Mouse (Mus musculus): ENCODE data around the gene Rptor.

Gene Rptor

DNA sequence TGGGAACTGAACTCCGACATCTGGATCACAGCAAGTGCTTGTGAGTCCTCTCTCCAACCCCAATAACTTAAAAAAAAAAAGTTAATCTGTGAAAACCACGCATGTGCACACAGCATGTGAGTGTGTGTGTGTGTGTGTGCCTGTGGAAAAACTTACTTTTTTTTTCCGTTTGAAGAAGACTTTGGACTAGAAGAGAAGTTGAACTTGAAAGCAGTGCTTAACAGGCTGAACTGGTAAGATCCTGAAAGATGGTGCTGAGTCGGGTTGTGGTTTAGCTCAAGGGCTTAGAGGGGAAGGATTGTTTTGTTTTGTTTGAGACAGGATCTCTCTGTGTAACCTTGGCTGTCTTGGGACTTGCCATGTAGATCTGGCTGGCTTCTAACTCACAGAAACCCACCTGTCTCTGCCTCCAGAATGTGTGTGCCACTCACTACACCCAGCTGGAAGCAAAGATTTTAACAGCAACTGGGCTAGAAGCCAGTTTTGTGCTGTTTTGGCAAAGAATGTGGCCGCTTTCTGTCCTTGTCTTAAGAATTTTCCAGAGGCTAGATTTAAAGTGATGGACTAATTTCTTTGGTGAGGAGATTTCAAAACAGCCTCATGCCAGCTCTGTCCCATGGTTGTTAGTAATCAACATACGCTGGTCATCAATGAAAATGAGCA lies 327.0 kb downstream of the Rptor start:
- in situ Hi-C loops (cut with MseI, MboI): no loop called here

DNA sequence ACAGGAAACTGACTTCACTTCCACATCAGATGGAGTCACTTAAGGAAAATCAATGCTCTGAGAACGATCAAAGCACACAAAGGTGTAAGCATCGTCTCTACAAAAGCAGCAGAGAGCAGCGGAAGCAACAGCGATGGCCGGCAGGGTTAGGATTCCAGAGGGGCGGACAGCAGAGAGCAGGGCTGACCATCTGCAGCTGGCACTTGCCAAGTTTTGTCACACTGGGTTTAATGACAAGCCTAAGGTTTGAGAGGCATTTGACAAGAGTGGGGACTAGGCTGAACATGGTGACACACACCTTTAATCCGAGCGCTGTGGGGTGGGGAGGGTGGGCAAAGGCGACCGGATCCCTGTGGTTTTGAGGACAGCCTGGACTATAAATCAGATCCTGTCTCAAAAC lies 329.1 kb downstream of the Rptor start:
- in situ Hi-C loops (cut with MseI, MboI): no loop called here

DNA sequence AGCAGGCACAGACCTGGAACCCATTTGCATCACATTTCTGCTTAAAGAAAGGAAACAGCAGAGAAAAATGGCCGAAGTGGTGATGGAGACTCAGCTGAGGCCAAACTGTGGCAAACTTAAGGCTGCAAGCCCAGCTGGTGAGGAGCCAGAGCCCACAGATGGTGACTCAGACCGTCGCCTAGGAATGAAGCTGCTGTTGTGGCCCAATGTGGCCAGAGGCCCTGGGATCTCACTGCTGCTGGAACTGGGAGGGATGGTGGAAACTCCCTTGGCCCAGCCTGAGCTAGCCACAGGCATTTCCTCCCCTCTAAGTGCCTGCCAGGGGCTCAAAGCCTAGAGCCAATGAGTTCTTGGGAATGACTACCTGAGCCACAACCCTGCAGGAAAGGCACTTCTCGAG lies 330.4 kb downstream of the Rptor start:
- in situ Hi-C loops (cut with MseI, MboI): no loop called here

DNA sequence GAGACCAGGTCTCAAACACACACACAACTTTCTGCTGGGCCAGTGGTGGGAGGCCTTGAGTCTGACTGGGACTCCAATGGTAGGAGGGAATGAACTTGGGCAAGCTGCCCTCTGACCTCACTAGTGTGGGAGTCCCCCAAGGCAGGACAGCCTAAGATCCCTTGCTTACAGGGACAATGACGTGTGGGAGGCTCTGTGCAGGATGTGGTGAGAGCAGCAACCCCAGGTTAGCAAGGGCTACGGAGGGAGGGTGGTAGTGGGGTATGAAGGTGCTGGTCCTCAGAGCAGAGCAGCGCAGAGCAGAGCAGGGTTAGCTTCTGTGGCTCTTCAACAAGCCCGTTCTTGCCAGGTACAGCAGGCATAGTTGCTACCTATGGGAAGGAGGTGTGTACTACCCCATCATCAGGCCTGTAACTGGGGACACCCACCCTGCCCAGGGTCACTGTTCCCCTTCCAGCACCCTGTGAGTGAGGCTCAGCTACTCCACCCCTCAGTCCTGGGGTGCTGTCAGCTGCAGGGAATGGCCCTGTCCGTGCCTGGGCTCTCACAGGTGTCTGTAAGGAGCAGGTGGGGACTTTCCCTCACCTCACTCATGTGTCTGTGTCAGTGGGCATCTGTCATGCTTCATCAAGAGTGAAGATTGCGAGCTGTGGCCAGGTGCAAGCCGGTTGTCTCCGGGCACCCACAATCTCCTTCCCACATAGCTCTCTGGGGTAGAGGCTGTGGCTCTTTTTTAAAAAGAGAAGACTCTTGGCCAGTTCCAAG lies 331.3 kb downstream of the Rptor start:
- in situ Hi-C loops (cut with MseI, MboI): no loop called here

DNA sequence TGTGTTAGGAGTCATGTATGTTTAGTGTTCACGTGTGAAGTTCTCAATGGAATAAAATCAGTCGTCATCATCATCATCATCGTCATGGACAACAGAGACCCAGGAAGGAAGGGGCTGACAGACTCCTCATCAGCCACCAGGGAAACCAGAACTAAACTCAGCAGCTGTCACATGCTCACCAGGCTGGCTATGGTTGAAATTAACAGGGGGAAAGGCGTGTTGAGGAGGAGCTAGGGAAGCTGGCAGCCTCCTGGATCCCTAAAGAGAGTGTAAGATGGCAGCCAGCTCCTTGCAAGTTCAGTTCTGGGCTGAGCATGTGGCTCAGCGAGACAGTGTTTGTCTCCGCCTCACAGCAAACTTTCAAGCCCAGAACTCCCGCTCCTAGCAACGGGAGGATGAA lies 332.1 kb downstream of the Rptor start:
- in situ Hi-C loops (cut with MseI, MboI): no loop called here

DNA sequence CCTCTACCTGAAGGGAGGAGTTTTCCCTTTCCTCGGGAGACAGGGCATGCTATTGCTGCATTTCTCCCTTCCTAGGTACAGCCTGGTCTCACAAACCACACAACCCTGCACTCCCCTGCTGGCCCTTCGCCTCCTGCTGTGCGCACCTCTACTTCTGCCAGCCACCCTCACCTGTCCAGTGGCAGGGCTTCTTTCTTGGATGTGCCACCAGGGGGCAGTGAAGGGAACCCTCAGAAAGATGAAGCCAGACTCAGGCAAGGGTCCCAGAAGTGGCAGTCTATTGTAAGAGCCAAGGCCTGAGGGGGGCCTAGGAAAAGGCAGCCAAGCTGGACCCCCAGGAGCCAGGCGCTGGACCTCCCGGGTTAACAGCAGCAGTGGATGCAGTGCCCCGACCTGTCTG lies 332.8 kb downstream of the Rptor start:
- in situ Hi-C loops (cut with MseI, MboI): no loop called here

DNA sequence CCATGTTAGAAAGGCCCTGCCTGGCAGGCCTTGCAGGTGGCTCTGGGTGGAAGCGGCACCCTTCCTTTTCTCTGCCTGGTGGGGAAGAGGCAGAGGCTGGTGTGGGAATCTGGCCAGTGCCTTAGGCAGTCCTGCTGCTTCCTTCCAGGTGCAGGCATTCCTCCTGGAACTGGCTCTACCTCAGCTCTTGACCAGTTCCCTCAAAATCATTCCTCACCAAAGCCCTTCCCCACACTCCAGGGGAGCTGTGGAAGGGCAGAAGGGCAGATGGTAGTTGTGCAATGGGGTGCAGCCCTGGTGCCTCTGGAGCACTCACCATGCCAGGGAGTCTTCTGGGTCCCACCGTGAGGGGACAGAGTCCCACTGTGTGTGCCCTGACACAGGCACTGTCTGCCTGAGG lies 333.8 kb downstream of the Rptor start:
- in situ Hi-C loops (cut with MseI, MboI): no loop called here

DNA sequence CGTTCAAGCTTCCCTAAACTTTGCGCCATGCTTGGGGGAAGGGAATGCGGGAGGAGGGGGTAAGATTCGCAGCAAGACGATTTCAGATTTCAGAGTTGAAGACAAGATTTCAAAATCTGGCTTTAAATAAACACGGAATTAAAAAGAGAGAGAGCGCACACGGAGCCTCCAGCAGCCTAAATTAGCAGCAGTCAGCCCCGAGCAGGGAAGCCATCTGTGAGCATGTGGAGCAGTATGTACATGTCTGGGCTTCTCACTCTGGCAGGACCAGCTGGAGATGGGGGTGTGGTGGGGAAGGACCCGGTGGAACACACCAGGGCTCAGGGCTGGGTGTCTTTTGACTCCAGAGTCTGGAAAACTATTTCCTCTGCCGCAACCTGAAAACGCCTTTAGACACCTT lies 334.5 kb downstream of the Rptor start:
- in situ Hi-C loops (cut with MseI, MboI): no loop called here

DNA sequence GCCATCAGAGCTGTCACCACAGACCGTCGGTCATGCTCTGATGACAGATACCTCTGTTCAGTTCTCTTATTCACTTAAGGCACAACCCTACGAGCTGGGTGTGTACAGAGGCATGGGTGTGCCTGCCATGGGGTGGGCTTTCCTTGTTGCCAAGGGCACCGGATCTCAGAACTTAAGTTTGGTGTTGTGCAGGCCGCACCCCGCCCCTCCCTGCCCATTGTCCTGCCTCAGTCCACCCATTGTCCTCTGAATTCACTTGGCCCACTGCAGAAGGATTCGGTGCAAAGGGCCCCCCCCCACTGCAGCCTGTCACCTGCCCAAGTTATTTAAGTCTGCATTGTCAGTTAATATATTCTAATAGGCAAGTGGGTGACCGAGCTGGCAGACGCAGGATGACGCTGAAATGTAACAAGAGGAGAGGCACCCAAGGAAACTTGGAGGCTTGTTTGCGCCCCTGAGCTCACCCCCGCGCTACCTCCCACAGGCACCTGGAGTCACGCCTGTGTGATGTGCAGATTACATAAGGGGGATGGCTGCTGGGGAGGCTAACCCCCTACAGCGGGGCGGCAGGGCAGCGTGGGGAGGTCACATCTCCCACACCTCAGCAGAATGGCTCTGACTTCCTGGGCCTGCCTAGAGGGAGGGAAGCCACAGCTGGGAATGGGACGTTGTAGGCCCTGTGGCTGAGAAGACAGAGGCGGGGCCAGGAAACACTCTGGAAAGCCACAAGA lies 335.2 kb downstream of the Rptor start:
- in situ Hi-C loops (cut with MseI, MboI): no loop called here

DNA sequence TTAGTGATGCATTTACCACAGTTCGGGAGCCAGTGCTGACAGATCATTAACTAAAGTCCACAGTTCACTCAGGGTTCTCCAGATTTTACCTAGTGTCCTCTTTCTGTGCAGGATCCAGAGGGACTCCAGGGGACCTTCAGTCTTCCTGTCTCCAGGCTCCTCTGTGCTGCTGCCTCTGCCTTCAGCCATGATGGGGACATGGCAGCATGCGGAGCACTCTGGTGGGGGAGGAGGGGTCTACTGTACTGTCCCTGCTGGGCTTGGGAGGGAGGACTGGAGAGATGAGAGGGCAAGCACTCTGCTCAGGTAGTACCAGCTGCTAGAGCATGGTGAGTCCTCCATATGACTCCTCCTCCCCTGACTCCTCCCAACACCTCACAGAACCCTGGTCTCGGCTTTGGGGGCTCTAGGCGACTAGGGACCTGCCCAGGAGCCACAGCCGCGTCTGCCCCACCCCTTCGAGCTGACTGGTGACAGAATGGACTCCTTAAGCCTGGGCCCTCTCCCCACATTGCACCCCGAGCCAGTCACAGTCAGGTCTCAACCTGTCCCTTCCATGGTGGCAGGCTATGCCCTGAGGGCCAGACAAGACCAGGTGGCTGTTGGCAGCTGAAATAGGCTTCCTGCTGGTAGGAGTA lies 336.5 kb downstream of the Rptor start:
- in situ Hi-C loops (cut with MseI, MboI): no loop called here

DNA sequence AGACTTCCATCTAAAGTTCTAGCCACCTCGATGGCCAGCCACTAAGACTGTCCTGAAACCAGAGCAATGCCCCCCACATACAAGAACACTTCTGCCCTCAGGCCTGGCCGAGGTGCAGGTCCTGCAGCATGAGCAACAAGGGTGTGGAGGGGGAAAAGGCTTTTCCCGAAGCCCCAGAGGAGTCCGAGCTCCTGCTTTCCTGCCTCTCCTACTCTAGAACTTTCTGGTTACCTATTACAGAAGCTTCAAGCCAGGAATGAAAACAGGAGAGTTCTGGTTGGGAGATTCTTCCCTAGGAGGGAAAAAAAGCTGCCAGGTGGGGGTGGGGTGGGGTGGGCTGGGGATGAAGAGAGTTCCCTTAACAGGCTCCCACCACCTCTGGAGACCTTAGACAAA lies 337.0 kb downstream of the Rptor start:
- in situ Hi-C loops (cut with MseI, MboI): no loop called here

DNA sequence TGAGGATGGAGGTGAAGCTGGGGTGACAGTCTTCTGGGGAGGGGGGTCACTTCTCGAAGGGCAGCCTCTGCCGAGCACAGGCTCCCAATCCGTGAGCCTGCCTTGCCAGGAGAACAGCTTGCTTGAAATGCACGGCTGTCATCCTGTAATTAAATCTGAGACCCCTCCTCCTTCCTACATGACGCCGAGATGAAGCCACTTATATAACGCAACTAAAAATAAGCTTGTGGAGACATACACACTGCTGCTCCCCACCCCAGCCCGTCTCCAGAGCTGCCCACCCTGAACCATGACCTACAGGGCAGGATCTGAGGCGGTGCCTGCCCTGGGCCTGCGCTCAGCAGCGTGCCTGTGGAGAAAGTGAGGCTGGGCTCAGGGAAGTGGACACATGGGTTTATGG lies 337.4 kb downstream of the Rptor start:
- in situ Hi-C loops (cut with MseI, MboI): no loop called here

DNA sequence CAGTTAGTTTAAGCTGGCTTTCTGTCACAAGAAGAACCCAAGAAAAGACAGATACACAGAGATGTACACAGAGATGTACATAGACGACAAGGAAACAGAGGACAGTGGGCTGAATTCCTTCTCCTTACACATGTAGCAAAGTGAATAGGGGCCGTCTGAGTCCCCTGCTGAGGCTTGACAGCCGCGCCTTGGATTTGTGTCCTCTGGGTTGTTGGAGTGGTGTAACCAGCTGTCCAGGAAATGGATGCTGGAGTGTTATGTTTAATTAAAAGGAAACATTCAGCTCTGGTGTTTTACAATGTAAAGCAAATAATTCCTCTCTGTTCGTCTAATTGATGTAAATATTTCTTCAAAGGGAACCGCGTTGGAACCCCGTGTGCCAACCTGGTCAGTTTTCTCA lies 339.1 kb downstream of the Rptor start:
- in situ Hi-C loops (cut with MseI, MboI): no loop called here

DNA sequence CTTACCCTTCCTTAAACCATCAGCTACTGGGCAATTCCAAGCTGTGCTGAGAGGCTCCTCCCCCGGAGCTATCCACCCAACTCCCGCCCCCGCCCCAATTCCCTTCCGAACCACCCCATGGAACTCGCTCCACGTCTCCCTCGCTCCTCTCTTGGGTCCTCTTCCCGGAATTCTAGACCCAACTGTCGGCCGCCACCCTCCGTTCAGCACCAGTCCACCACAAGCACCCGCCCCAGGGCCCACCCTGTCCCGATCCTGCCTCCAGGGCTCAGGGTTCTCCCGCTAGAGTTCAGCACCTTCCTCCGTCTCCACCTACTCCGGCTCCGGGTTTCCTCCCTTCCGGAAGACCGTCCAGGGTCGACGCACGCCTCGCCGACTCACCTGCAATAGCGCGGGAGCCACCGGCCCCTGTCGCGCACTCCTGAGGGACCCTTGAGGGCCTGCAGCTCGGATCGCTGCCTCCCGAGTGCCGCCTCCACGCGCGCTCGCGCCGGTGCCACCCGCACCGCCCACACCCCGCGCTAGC lies 339.6 kb downstream of the Rptor start:
- in situ Hi-C loops (cut with MseI, MboI): no loop called here

DNA sequence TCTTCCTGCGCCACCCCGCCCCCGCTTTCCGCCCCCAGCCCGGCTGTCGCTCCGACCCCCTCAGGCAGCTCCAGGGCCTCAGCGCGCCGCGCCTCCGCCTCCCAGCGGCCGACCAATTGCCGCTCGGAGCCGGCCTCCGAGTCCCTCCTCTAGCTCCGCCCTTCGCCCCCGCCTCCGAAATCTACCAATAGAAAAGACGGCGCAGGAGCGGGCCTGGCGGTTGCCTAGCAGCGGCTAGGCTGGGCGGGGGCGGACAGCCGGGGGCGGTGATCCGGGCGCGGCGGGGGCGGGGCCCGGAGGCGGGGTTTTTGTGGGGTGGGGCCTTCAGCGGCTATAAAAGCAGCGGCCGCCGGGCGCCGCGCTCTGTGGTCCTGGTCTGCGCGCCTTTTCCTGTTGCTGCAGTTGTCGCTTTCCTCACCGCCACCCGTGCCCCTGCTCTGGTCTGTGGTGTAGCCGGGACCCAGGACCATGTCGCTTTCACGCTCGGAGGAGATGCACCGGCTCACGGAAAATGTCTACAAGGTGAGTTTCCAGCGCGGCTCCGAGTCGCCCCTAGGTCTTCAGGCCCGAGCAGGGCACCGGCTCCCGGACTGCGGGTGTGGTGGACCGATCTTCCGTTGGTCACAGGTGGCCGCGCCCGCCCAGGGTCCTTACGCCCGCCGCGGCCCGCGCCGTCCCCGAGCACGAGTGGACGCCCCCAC lies 340.2 kb downstream of the Rptor start, which contains the start of gene Baiap2:
Gene Baiap2, plus strand, starts transcription at position 37 of the 701 bp plus-strand sequence.
- in situ Hi-C loops (cut with MseI, MboI): no loop called here

DNA sequence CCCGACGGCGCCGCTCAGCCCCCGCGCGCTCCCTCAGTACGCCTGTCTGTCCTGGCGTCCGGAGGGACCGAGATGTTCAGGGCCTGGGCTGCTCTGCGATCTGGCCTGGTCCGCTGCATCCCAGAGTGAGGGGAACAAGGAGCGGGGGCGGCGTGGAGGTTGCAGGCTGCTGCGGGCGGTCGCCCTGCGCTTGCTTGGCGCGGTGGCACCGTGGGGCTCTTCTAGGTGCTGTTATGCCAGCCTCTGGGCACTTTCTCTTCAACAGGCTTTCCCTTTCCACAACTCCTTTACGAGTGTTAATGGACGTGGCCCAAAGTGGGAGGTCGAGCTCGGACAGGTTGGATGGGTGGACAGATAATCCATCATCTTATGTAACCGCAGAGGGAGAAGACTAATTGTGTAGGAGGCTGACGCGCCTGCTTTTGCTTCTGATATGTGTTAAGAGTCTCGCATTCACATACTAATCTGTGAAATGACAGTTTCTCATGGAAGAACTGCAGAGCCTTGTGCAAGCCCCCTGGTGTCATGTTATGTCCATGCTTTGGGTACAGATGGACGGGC lies 340.8 kb downstream of the Rptor start:
- in situ Hi-C loops (cut with MseI, MboI): no loop called here

DNA sequence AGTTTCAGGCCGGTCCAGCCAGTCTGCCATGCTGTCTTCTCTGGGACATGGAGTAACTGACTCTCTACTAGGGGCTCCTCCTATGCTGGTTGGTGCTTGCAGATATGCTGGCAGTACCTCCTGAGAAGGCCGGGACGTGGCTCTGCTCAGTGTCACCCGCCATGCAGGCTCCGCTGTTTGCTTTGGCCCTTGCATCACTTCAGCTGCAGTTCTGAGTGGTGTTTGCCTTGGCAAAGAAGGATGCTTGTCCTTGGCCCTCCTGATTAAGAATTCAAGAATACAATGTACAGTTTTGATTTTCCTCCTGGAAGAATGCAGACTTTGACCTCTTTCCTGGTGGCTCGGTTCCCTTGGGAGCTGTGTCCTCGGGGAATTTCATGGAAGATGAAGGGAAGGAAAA lies 342.6 kb downstream of the Rptor start:
- in situ Hi-C loops (cut with MseI, MboI): no loop called here

DNA sequence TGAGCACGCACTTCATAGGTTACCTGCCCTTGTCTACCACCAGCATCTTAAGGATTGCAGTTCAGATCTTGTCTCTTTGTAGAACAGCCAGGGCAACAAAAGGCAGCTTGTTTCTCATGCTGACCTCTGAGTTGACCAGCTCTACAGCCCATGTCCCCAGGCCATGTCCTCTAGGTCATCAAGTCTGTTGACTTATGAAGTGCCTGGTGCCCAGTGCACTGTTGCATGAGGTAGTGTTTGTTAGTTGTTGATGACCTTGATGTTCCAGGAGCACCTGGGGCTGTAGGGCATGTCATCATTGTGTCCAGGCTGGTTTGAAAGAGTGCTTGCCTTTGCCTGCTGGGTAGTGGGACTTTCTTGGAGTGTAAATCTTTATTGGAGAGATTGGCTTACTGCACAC lies 344.7 kb downstream of the Rptor start:
- in situ Hi-C loops (cut with MseI, MboI): no loop called here

DNA sequence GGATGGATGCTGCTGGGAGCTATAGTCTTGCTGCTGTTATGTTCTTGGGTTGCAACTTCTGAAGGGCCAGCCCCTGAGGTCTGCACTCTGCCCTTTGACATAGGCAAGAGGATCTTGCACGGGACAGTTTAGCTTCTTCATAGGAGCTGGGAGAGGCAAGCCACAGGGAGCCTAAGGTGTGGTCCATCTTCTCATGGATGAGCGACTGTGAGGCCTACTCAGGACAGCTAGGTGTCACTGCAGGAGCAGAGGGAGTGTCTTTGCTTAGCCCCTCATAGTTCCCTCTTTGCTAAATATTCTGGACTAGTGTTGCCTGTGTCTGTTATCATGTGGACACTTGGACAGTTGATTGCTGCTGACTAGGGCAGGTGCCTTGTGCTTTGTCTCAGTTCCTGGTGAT lies 345.2 kb downstream of the Rptor start:
- in situ Hi-C loops (cut with MseI, MboI): no loop called here

DNA sequence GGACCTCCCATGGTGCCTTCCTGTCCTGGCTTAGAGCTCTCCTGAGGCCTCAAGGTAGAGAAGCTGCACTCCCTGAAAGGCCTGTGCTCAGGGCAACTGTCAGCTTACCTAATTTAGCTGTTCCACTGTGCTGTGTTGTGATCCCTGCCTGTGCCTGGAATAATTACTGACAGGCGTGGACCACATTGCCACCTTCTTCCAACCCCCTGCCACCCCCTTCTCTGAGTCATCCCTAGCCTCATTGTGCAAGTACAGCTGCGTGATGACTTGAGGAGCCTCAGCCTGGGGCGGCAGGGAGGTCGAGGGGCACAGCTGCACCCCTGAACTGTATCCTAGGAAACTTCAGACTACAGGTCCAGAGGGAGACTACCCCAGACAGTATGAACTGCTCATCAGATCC lies 345.6 kb downstream of the Rptor start:
- in situ Hi-C loops (cut with MseI, MboI): no loop called here

DNA sequence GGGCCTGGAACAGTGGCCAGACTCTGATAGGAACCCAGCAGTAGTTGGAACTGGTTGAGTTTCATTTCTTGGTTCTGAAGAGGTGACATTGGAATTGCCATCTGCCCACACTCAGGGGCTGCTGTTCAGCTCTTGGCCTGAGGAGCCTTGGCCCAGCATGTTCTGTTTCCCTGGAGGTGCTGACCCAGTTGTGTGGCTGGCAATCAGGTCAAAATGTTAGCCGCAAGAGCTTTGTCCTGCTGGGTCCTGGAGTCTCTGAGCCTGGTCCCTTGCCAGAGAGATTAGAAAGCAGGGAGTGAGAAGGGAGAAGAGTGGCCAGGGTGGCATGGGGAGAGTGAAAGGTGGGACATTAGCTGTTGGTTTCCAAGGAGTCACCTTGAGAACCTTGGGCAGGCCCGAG lies 346.1 kb downstream of the Rptor start:
- in situ Hi-C loops (cut with MseI, MboI): no loop called here

Measured in mouse trophoblast stem cell (cell line).